Mouse (Mus musculus): ENCODE data around the gene Bin2.

DNA sequence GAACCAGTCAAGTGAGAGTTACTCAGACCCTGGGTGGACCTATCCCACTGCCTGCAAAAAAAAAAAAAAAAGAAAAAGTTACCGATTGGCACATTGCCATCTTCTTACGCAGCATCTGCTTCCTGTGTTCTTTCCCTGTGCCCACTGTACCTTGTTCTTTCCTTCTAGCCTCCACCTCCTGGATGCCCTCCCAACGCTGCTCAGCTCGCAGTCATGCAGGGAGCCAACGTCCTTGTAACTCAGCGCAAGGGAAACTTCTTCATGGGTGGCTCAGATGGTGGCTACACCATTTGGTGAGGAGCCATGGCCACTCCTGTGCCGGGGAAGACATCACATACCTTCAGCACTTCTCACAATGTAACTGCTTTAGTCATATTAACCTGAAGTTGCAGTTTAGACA, 50.2 kb downstream of the Bin2 start:
- TF ChIP-seq CTCF (IDR thresholded peaks at IDR 0.05; ENCODE audit: borderline replicate concordance, control insufficient read depth, extremely low read depth, insufficient read depth, low read length, poor library complexity) (no peak), POLR2A (IDR thresholded peaks at IDR 0.05; ENCODE audit: control insufficient read depth, extremely low read depth, insufficient read depth, low read length, poor library complexity) (no peak)

Data from thymus, adult 2 months (tissue).